Mouse (Mus musculus): ENCODE data around the gene Ap2a1.
"Not testable (repeated sequence)": the region's sequence is repeated elsewhere in the genome, so short reads cannot be mapped to it uniquely, and the experiment has no call there.

Ap2a1 gene

DNA sequence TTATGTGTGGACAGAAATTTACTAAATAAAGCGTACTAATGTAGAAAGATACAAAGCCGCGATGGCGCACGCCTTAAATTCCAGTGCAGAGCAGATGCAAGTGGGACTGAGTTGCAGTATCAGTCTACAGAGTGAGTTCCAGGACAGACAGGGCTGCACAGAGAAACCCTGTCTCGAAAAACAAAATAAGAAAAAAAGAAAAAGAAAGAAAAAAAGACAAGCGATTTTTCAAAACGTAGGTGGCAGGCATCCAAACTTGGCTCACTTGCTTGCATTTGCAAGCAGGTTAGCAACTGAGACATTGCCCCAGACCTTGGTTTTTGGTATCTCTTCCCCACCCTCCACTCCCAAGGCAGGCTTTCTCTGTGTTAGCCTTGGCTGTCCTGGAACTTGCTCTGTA is 36.1 kb downstream of the Ap2a1 start:
- no peak for DNase-seq

DNA sequence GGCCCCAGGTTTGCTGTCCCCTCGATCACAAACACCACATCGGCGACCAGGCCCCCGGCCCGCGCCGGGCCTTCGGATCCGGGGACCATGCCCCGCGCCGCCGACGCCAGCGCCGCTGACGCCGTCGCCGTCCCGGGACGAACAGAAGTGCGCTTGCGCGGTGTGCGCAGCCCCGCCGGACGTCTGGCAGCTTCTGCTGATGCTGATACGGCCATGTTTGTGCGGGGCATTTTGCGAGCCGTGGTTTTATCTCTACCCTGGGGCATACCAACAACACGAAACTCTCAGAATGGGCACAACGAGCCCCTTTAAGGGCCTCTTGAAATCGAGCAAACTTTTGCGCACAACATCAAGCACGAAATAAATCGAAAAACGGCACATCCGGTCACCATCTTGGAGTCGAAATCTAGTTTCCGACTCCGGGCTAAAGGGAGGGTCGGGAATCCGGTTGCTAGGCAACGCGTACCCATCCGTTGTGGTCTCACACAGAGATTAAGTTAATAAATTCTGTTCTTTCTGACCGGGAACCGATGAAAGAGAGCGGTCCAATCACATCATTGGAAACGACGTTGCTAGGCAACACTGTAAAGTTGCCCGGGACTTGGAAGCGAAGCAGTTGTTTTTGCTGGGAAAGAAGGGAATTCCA is 36.9 kb downstream of the Ap2a1 start, which contains the start of gene Med25:
TSS of gene Med25 (minus strand) at position 437 of the 646 bp plus-strand sequence.
- peak; percentile 90 to 93 for DNase-seq

DNA sequence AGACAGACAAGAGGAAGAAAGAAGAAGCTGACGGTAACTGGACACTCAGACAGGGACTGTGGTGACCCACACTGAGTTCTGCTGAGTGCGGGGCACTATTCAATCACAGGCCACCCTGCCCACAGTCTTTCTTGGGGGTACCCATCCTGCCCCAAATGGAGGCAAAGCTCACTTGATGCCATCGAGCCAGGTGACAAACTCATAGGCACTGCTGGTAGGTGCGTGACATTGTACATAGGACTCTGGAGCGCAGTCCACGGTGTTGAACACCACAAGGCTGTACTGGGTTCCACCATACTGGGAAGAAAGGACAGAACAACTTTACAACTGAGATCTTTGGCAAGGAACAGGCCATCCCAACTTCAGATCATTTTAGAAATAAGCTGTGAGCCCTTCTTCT is 37.7 kb downstream of the Ap2a1 start:
- DNase-seq: no peak

DNA sequence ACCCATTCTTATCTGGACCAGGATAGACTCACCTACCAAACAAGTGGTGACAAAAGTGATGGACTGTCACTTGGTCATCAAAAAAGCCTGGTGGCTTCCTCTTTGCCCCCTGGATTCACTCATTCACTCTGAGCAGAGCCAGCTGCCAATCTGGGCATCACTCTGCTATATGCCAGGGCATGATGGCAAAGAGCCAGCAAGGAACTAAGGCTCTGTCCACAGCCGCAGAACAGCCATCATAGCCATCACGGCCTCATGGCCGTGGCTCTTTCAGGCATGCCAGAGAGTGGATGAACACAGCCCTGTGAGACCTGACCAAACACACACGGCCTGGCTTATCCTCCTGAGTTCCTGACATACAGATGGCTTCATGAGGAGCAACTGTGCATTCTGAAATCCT is 38.6 kb downstream of the Ap2a1 start:
- peak in 1 of 2 experiments; percentile 59 for DNase-seq

DNA sequence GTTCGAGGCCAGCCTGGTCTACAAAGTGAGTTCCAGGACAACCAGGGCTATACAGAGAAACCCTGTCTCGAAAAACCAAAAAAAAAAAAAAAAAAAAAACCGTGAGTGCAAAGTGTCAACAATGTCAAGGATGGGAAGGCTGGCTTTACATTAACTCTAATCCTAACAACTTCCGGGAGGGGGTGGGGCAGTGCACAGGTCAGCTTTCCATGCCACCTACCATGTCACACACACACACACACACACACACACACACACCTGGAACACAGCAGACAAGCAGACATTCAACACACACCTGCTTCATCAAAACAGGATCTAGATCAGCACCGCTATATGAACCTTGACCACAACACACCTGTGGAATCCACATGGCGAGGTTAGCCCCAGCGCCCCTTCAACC is 39.1 kb downstream of the Ap2a1 start:
- DNase-seq: no peak

DNA sequence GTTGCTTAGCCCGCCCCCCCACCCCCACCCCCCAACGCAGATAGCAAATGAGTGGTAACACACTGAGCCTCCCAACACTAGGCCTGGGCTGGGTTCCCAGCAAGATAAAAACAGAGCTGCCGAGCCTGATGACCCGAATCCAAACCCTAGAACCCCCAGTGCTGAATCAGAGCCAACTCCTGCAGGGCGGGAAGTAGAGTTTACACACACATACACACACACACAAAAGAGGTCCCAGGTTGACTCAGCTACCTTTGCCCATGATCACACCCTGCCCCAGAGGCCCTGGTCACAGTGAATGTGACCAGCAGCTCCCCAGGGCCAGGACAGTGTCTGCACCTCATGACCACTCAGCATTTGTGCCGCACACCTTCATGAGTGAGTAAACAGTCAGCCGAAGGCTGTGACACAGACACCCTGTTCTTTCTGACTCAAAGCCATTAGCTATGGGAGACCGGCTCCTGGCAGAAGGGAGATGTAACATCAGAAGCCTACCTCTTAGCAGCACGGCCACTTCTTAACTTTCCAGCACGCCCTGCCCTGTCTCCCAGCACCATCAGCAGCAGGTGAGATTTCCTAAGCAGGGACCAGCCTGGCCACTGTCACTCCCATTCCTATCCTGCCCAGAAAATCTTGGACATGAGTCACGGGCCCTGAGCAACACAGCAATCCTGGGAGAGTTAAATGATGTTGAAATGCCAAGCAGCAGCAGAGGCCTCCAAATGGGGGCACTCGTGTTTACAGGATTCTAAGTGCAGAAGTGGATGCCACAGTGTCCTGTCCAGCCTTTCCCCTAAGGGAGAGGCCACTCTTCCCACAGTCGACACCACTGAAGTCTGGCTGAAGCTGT is 40.8 kb downstream of the Ap2a1 start:
- peak; percentile 59 to 67 for DNase-seq

DNA sequence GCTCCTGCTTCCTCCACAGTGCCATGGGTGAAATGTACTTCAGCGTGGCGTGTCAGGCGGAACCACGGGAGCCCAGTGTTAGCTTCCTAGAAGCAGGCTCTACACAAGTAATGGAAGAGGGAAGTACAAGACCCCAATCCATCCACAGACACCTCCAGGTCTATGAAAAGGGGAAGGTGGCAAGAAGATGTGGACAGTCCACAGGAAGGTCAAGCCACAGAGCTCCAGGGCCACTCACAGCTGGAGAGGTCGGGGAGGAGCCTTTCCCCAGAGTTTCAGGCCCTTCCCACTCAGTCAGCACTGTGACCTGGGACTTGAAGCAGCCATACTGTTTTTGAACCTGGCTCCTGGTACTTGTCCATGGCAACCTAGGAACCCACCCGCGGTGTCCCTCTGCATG is 42.3 kb downstream of the Ap2a1 start:
- DNase-seq: no peak

DNA sequence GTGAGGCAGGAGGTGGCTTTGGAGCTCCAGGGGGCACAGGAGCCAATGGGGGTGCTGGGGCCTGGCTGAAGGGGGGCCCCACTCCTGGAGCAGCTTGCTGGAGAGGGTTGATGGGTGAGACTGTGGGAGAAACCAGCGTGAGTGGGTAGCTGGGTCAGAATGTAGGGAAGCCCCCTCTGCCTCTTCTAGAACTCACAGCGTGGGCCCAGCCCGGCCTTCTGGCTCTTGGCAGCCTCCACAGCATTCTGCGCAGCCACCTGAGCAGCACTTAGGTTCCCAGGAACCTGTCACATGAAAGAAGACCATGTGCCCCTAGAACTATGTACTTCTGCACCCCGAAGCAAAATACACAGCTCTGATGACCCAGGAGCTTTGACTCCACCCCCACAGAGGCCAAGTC is 44.7 kb downstream of the Ap2a1 start:
- DNase-seq: peak; percentile 48 to 55

DNA sequence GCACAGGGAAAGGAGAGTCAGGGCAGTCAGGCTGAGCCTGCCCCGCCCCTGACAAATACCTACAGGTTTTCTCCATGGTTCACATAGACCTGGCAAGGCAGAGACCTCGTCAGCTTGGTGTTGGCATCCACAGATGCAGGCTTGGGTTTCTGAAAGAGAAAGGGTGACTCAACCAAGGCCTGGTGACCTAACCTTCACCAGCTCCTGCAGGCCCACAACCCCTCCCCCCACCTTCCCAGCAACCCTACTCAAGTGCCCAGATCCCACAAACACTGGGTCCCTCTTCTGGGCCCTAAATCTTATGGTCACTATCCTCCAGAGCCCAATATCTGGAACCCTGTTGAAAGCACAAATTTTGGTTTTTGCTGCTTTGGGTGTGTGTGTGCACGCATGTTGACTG is 46.3 kb downstream of the Ap2a1 start:
- no peak for DNase-seq

DNA sequence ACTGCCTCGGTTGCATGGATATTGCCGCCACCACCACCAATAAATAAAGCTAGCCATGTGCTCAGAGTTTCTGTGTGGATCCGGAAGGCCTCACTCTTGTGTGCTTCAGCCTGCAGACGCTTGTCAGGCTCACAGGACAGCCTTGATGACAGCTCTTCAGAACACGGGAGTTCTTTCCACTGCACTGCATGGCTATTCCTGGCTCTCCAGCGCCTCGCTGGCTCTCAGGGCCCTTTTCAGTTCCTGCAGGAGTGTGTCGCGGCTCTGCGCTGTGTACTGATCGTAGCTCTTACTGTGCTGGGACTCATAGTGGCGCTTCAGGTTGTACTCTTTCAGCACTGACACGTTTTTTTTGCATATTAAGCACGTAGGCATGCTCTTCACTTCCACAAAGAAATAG is 51.5 kb downstream of the Ap2a1 start:
- DNase-seq: no peak

DNA sequence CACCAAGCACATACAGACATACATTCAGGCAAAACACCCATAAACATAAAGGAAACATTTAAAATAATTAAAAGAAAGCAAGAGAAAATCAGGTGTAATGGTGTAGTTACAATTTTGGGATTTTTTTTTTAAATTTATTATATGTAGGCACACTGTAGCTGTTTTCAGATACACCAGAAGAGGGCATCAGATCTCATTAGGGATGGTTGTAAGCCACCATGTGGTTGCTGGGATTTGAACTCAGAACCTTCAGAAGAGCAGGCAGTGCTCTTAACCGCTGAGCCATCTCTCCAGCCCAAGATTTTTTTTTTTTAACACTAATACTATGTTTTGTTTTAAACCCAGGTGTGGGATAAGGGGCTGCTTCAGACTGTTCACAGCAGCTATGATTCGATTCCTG is 57.5 kb downstream of the Ap2a1 start:
- DNase-seq: not testable (repeated sequence)

DNA sequence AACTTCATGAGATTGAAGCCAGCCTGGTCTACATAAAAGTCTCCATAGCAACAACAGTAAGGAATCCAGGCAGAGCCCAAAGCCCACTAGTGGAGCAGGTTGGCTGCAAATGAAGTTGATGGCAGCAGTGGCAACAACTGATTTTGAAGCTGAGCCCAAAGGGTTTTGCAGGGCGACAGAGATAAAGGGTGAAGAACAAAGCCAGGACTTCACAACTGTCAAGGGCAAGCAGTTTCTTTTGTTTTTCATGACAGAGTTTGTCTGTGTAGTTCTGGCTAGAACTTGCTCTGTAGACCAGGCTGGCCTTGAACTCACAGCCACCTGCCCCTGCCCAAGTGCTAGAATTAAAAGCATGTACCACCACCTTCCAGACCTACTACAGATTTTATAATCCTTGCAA is 58.1 kb downstream of the Ap2a1 start:
- DNase-seq: no peak

DNA sequence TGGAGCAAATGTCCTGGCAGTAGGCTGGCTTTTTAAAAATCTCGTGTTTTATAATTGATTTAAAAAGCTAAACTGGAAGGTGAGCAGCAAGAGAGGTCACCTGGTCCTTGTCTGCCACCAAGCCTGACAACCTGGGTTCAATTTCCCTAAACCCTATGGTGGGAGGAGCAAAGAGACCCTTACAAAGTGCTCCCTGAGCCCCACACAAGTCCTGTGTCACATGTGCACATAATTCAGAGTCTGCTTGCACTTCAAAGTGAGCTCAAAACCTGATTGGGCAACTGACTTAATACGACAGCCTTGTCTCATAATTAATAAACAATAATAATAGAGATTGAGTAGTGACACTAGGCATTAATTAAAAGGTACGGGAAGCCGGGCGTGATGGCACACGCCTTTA is 58.7 kb downstream of the Ap2a1 start:
- DNase-seq: no peak

DNA sequence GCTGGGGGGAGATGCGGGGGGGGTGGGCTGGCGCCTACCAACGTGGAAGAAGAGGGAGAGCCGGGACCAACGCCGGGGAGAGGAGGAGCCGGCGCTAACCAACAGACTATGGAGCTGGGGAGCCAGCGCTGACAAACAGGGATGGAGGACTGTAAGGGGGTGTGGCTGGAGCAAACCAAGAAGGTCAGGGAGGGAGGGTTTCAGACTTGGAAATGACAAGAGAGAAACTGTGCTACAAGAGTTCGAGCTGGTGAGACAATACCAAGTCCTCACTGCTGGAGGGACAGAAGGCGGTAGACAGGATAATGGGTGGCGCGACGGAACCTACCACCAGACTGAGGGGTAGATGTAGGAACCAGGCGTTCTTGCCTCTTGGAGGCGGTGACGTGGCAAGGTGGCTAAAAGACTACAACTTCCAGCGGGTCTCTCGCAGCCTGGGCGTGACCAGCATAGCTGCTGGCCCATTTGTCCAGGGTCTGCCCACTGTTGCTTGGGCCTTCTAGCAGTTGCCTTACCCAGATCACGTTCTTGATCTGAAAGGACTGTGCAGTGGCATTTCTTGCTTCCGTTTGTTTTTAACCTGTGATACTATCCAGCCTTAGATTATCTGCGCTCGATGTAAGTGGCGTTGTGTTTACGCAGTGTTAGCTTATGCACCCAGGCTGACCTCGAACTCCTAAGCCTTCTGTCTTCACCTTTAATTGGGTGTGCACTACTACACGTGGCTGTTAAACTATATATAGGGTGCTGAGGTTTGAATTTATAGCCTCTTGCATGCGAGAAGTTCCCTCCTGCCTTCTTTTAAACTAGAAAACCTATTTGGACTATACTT is 59.4 kb downstream of the Ap2a1 start, which contains the start of gene Ptov1:
TSS of gene Ptov1 (minus strand) at position 92 of the 832 bp plus-strand sequence.
- peak; percentile 94 to 95 for DNase-seq

DNA sequence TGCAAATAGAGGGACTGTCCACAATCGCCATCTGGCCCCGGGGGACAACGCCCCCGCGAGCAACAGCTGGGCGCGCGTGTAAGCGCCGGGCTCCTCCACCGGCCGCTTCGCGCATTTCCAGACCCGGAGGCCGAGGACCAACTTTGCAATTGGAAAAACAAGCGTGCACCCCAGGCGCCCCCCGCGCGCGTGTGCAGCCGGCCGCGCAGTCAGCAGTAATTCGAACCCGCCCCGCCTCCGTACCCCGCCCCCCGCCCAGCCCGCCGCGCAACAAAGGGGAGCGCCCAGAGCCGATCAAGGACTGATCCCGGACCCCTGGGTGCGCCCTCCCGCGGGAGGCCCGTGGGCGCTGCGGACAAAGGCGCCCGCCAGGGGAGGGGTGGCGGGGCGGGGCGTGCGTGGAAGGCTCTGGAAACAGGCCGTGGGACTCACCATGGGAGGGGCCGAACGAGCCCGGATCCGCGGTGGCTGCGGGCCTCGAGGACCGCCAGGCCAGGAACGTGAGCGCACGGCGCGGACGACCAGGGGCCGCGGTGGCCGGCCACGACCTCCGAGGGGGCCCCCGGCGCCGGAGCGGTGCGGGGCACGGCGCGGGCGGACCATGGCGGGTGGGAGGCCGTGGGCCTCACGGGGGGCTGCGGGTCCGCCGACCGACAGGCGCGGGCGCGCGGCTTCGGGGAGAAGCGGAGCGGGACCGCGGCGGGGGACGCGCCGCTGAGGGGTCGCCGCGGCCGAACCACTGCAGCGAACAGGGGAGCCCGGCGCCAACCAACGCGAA is 60.2 kb downstream of the Ap2a1 start:
- DNase-seq: peak; percentile 72 to 74

DNA sequence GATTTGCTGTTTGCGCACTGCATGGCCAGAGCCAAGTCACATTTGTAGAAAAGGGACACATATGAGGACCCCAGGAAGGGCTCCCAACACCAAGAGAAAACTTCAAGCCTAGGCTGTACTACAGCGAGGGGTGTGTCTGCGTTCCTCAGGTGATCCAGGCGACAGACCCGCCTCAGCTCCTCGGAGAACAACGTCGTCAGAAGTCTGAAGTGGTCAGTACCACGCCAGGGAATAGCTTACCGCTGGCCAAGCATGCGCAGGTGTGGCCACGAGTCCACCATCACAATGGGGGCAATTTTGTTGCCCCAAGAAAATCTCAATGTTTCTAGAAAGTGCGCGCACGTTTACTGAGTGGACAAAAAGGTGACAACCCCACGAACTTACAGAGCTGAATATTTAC is 60.8 kb downstream of the Ap2a1 start:
- no peak for DNase-seq

DNA sequence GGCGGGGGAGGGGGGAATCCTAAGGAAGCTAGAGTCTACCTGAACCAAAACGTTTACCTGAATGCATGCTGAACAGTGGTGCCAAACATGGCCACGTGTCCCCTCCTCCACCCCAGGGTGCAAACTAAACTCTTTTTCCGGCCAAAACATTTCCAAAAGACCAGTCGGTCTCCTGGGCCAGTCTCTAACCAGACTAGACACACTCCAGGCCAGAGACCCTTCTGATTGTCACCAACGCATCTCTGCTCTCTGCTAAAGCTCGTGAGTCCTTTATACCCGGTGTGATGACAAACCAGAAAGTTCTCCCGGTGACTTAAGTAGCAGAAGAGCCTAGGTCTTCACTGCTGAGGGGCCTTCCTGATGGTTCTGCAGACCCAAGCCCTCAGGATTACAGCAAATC is 61.5 kb downstream of the Ap2a1 start:
- no peak for DNase-seq

DNA sequence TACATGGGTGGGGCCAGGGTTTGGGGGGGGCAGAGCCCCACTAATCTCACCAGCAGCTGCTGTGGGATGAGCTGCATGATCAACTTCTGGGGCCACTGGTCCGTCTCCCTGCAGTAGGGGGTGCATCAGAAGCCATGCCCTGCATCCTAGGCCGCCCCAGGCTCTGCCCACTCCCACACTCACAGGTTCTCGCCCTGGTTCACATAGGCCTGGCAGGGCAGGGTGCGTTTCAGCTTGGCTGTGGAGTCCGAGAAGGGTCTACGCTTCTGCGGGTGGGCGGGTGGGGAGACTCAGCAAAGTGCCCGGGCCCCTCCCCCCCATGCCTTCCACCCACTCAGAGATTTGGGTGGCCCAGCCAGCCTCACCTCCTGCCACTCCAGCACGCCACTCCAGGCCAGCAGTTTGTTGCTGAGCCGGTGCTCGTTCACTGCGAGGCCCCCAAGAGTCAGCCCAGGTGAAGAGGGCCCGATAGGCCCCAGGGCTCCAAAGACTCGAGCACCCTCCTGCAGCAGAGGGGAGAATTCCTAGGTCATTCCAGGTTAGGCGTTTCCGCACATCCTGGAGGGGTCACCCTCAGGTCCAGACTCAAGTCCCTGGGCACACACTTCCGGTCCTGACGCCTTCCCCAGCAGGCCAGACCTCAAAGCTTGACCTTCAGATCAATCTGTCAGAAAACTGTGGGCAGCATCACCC is 62.1 kb downstream of the Ap2a1 start:
- no peak for DNase-seq

DNA sequence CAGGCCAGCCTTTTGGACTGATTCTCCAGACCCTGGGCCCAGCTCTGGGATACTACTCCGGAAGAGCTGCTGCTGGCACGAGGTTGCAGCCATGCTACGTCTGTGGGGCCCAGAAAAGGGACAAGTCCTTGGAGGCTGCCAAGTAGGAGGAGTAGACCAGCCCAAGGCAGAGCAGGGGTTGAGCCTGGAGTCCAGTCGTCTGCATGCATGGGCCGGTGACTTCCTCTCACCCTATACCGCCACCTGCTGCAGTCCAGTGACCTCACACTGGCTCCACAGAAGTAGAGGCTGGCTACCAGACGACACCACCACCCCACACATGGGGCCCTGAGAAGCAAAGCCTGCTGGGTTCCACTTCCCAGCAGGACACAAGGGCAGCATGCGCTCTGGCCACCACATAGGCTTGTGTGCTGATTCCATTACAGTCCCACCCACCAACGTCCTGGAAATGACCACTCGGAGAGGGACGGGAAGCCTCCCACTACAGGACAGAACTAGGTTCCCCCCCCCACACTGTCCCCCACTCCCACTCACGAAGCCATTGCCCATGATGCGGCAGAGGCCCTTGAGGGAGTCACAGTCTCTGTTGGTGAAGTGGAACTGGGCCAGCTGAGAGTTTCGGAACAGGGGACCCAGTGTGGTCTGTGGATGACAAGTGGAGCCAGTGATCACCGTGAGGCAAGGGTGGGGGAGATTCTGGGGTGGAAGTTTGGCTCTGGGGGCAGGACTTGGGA is 62.9 kb downstream of the Ap2a1 start:
- DNase-seq: peak in 1 of 2 experiments; percentile 47

DNA sequence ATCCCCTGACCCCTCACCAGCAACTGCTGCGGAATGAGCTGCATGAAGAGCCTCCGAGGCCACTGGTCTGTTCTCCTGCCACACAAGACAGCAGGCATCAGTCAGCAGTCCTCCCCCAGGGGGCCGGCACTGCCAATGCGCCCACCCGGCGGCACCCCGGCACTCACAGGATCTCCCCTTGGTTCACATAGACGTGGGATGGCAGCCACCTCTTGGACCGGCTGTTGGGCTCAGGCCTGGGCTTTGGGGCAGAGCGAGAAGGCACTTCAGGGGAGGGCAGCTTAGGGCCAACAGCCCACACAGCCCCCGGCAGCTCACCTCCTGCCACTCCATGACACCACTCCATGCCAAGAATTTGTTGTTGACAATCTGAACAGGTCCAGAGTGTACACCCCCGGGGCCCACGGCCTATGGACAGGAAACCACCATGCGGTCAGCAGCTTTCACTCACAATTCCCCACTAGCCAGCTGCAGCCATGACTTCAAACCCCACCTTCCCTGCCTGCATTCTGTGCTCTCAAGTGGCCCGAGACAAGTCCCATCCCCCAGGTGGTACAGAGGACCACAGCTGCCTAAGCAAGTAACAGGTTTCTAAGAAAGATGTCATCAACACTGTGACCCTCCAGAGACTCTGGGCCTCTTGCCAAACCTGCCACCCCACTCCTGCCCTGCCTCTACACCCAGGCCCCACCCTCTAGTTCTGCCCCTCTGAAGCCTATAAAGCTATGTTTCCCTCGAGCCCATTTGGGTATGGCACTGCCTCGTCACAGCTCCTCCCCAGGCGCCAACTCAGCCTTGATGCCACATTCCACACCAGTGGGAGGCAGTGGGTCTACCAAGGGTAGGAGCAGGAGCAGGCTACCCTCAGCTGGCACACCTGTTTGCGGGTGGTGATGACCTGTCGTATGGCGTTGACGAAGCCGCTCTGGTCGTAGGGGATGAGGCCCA is 64.4 kb downstream of the Ap2a1 start:
- peak in 1 of 2 experiments; percentile 57 for DNase-seq

Measured in cerebellum, postnatal 14 days (tissue).